Mouse (Mus musculus) C2C12 (cell line): ENCODE data around the gene Zfp36l2. TPM values are rescaled to one million over a fixed set of nuclear protein-coding genes. Genes with fewer than 3 reads are reported as not detected.

Experiments used
- H3K27me3 ChIP-seq: one replicate; pipeline ENCODE4 v1.6.1; 2011; ENCODE audit not compliant: control insufficient read depth, insufficient read depth, insufficient read length
- H3K36me3 ChIP-seq: one replicate; pipeline ENCODE4 v1.6.1; 2011; ENCODE audit not compliant: control insufficient read depth, insufficient read depth
- H3K4me3 ChIP-seq: one replicate; pipeline ENCODE4 v1.5.1; 2011; ENCODE audit warnings: mild to moderate bottlenecking, control low read depth; ENCODE audit not compliant: poor library complexity, insufficient read depth, severe bottlenecking
- H3K79me2 ChIP-seq: one replicate; pipeline ENCODE4 v1.6.1; 2011; ENCODE audit not compliant: control insufficient read depth, insufficient read depth
- H3K79me3 ChIP-seq: one replicate; pipeline ENCODE4 v1.6.1; 2011; ENCODE audit warnings: low read depth, control low read depth
- H3ac ChIP-seq: one replicate; pipeline ENCODE3; 2011; ENCODE audit warnings: low read depth; ENCODE audit not compliant: control insufficient read depth, insufficient read length
- CEBPB ChIP-seq: IDR thresholded peaks from one replicate; pipeline ENCODE4 v1.6.1; 2011; ENCODE audit warnings: low read depth, mild to moderate bottlenecking, control low read depth, moderate library complexity
- CTCF ChIP-seq: IDR thresholded peaks from one replicate; pipeline ENCODE4 v1.5.1; 2011; ENCODE audit not compliant: control insufficient read depth, insufficient read depth, insufficient read length
- FOSL1 ChIP-seq: IDR thresholded peaks from one replicate; pipeline ENCODE4 v1.8.0; 2011; ENCODE audit warnings: mild to moderate bottlenecking, low read length; ENCODE audit not compliant: poor library complexity, insufficient read depth, severe bottlenecking
- MAX ChIP-seq: IDR thresholded peaks from one replicate; pipeline ENCODE4 v1.6.1; 2011; ENCODE audit warnings: mild to moderate bottlenecking, control low read depth
- MYOD1 ChIP-seq: IDR thresholded peaks from one replicate; pipeline ENCODE4 v1.6.1; 2011; ENCODE audit warnings: low read depth; ENCODE audit not compliant: control insufficient read depth, insufficient read length
- MYOG ChIP-seq: IDR thresholded peaks from one replicate; pipeline ENCODE4 v1.6.1; 2011; ENCODE audit not compliant: control insufficient read depth, insufficient read length; ENCODE audit errors: extremely low read depth
- USF1 ChIP-seq: IDR thresholded peaks from one replicate; pipeline ENCODE4 v1.6.1; 2011; ENCODE audit warnings: low read depth, mild to moderate bottlenecking, control low read depth, moderate library complexity
- polyA plus RNA-seq: library from polyadenylated mRNA; unstranded; fragments of >200 nt; fragmentation: generic; extraction: Trizol; gene quantifications from one replicate; pipeline ENCODE4 v1.2.1, GENCODE M21; 2012; ENCODE audit warnings: missing spikeins

Zfp36l2 gene
- polyA plus RNA-seq, 1 experiment = 61.8 TPM

DNA sequence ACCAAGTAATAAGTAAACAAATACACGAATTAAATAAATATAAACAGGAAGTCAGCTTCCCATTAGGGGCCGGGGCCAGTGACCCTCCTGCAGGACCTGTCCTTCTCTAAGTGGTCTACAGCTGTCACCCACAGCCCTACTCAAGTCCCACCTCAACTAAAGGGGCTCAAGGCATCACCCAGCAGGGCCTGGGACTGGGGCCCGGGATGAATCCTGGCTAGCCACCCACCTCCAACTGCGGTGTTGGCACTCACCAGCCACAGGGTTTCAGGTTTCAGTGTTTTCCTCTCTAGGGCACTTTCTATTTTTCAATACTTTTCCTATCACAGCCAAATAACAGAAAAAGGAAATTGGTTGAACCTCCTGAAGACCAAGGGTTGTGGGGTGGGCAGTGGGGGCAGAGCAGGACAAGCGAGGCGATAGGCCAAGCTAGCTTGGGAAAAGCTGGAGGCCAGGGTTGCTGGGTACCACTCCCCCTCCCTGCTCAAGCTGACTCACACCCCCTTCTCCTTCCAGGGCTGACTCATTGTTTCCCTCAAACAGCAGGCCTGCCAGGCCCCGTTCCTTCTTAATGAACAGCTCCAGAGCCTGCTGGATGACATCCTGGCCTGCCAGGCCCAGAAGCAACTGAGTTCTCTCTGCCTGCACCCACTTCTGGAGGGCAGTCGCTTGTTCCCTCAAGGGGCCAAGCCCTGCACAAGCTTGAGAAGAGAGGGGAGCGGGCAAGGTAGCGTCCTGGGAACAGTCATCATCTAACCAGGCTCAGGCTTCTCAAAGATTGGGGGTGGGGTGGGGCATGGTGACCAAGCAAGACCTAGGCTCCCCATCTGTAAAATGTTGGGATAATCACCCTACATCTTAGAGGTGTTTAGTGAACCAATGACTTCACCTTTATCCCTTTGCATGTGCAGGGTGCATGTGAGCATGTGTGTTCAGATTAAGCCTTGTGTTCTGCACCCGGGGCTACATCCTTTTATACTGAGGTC is 39.0 kb downstream of the Zfp36l2 start:
- Histone ChIP-seq H3K79me3 (no peaks in the 10 kb centered on the region), H3K27me3 (no peaks in the 10 kb centered on the region), H3K79me2 (no peaks in the 10 kb centered on the region), H3ac (no peak overlapping the region), H3K36me3 (no peaks in the 10 kb centered on the region), H3K4me3 (no peak overlapping the region)
- TF ChIP-seq MAX (peak; percentile 54), MYOD1 (peak; percentile 14), USF1 (no peak), MYOG (no peak), FOSL1 (peak; percentile 89)

DNA sequence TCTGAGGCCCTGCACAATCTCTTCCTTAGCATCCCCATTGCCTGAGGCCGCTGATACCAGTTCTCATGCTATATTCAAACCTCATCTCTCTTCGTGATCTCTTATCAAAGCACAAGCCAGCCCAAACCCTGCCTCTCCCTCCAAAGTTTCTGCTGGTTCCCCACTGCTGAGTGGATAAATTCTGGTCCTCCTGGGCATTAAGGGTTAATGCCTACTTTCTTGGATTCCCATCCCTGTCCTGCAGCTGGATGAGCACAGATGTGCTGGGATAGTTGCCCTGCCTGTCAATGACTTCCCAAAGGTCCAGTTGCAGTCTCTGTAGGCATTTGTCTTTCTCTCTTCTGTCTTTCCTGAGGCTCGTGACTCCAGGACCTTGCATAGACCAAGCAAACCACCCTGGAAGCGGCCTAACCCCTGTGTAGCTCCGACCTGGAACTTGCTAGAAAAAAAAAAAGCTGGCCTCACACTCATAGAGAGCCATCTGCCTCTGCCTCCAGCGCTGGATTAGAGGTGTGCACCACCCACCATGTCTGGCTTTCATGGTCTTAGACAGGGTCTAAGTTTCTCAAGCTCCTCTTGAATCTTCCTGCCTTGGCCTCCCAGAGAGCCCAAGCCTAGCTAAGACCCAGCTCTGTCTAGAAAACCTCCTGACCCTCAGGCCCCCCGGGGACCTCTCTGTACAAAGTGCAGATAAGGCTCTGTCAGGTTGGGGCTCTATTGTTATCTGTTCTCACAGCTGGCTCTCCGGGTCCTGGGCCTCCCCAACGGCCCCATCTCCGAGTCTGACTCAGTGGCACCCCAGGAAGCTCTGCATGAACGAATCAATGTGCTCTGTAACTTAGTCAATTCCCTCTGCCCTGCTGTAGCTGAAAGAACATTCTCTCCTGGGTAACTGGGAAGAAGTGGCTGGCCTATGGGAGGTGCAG is 40.3 kb downstream of the Zfp36l2 start:
- Histone ChIP-seq H3K36me3 (no peaks in the 10 kb centered on the region), H3K79me3 (no peaks in the 10 kb centered on the region), H3K4me3 (no peak overlapping the region), H3K27me3 (no peaks in the 10 kb centered on the region), H3ac (no peak overlapping the region), H3K79me2 (no peaks in the 10 kb centered on the region)
- TF ChIP-seq MYOD1 (no peak), CEBPB (no peak), USF1 (no peak), CTCF (no peak), MYOG (no peak), MAX (no peak)

DNA sequence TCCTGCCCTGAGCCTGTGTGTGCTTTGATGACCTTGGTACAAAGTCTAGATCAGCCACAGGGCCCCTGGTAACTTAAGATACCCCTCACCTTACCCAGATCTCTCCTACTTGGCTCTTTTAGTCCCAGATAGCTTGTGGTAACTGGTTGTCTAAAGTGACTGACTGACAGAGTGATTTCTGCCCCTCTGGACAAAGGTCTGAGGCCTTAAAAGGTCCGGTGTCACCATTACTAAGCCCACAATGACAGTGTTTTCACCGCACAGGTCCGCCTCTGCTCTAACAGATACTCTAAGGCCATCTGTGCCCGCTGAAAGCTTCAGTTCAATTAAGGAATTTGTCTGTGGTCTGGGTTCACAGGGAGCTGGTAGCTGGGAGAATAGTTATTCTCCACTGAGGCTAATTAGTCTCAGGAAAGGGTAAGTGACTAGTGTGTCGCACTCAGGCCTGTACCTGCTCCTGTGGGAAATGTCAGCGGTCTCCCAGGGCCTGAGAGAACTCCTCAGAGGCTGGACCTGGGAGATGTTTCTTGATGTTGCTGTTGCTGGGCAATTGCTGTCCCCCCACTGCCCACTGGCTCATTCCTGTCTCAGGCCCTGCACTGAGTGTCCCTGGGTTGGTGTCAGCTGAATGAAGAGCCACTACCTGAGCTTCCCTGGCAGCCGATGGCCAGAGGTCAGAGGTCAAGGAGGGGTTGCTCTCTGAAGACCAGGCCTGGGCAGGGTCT is 41.1 kb downstream of the Zfp36l2 start:
- H3K79me2 ChIP-seq = no peaks in the 10 kb centered on the region
- no peaks in the 10 kb centered on the region for H3K79me3 ChIP-seq
- no peak overlapping the region for H3ac ChIP-seq
- TF ChIP-seq MYOG (no peak), USF1 (no peak), MAX (no peak), CEBPB (no peak), MYOD1 (no peak), CTCF (no peak), FOSL1 (no peak)
- no peak overlapping the region for H3K4me3 ChIP-seq
- H3K27me3 ChIP-seq = no peaks in the 10 kb centered on the region
- H3K36me3 ChIP-seq = no peaks in the 10 kb centered on the region

DNA sequence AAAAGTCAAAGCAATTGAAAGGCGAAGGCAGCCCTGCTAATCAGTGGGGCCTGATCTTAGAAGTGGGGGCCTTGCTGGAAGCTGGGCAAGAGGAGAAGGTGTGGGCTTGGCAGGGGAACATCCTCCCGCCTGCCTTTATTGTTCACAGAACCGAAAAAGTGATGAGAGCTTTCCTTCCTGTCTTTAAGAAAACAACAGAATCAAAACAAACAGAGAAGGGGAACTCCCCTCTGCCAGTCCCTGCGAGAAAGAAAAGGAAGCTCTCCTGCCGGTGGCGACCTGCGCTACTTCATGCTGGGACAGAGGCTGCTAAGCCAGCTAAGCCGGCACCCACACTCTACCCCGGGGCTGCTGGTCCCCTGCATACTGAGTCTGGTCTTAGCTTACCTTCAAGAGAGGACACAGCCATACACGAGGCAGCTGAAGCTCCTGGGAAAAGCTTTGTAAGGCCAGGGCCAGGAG is 41.9 kb downstream of the Zfp36l2 start:
- H3ac ChIP-seq = no peak overlapping the region
- TF ChIP-seq MAX = no peak
- no peak for TF ChIP-seq FOSL1
- no peak for TF ChIP-seq MYOD1
- TF ChIP-seq USF1 = no peak
- TF ChIP-seq CTCF = no peak
- no peak for TF ChIP-seq CEBPB
- no peak for TF ChIP-seq MYOG
- H3K27me3 ChIP-seq = no peaks in the 10 kb centered on the region
- H3K79me2 ChIP-seq = no peaks in the 10 kb centered on the region
- H3K36me3 ChIP-seq = no peaks in the 10 kb centered on the region
- H3K4me3 ChIP-seq = no peak overlapping the region
- no peaks in the 10 kb centered on the region for H3K79me3 ChIP-seq

DNA sequence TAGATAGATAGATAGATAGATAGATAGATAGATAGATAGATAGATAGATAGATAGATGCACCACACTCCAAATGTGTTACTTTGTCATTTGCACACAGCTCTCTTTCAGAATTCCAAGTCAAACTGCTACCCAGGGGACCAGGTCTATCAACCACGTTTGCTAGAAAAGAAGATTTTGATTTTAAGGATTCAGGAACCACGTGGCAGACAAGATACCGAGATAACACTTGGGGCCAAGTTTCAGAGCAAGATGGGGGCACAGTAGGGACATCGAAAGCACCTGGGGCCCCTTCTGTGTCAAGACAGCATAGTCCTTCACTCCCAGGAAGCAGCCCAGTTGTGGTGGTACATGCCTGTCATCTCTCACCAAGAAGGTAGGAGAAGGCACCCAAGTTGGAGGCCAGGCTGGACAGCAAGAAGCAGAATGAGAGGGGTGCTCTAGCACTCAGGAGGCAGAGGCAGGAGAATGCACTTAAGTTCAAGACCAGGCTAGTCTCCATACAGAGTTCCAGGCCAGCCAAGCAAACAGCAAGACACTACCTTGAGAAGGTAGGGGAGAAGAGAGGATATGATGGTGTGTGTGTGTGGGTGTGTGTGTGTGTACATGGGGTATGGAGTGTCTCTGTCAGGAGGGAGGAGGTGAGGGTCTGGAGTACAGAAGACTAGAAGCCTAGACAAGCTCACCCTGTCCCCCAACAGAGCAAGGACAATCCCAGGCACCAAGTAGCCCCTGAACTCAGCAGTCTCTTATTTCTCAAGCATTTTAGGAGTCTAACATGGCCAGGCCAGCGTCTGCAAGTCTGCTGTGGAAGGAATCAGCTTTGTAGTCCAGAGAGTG is 42.8 kb downstream of the Zfp36l2 start:
- Histone ChIP-seq H3K36me3 (no peaks in the 10 kb centered on the region), H3K27me3 (no peaks in the 10 kb centered on the region), H3K79me3 (no peaks in the 10 kb centered on the region), H3K79me2 (no peaks in the 10 kb centered on the region), H3K4me3 (no peak overlapping the region), H3ac (no peak overlapping the region)
- TF ChIP-seq USF1 (no peak), CTCF (no peak)
